Mouse (Mus musculus): ENCODE measurements around the gene Kdm5b. TPM values are rescaled to one million over a fixed set of nuclear protein-coding genes. Genes with fewer than 3 reads are reported as not detected.
A peak's percentile ranks its signal among the peaks of the same experiment; 100 is the strongest.

Gene Kdm5b
- total RNA-seq, 1 experiment from 2014 or later, result 22.2 TPM

DNA sequence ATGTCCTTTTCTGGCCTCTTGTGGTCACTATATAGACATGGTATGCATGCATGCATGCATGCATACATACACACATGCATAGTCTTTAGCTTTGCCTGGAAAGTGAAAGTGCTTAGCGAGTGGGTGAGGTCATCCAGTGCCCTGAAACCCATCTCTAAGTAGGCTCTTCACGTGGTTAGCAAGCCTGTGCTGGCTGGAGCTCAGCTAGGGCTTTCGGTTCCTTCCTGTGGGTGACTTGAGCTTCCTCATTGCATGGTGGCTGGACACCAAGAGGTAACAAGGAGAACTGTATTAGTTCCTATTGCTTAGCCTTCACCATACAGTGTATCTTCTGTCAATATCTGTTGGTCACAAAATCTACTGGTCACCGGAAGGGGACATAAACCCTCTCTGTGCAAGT is 119.5 kb downstream of the Kdm5b start:
- peak; percentile 96 for ATAC-seq (replicated peaks; ENCODE audit: insufficient number of reproducible peaks, low FRiP score, low TSS enrichment, poor library complexity, severe bottlenecking)

DNA sequence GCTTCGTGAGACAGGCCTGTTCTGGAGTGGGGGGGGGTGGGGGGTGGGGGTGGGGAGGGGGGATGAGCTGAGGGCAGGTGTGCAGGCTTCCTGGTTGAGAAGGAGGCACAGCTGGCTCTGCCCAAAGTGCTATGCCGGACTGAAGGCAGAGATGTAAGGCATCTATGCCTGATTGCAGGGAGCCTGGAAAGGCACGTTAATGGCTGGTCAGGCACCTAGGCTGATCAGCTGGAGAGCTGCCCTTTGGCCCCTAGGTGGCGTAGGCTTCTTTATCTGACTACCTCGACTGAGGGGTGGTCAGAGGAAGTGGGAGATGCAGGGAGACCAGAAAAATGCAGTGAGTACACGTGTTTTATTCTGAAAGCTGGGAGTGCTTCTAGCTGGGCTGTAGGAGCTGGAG is 120.6 kb downstream of the Kdm5b start:
- no peak for ATAC-seq (replicated peaks; ENCODE audit: insufficient number of reproducible peaks, low FRiP score, low TSS enrichment, poor library complexity, severe bottlenecking)

DNA sequence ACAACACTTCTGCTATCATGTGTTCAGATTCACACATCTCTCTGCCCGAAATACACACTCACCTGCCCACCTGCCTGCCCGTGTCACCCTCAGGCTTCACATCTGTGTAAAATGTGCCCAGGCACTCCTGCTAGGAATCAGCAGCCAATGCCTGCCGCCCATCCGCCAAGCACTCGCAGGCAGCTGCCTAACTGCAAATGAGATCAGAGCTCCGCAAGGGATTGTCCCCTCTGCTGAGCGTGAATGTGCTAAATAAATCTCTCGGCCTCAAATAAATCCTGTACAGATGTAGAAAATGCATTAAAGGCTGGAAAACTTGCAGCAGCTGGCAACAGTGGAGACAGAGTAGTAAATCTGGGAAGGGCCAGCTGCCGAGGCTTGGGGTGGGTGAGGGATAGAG is 122.5 kb downstream of the Kdm5b start:
- ATAC-seq (replicated peaks; ENCODE audit: insufficient number of reproducible peaks, low FRiP score, low TSS enrichment, poor library complexity, severe bottlenecking), result no peak

Other genes with a start within 250 kb of the Kdm5b start
- gene Ppfia4, start 227.2 kb upstream of the Kdm5b start, total RNA-seq (2017), result 20.4 to 28.3 TPM (median 20.4 TPM) in 3 replicates
- 65.8 to 73.9 TPM (median 67.8 TPM) in 3 replicates for gene Tmem183a, start 198.2 kb upstream of the Kdm5b start, total RNA-seq (2017)
- not detected in 3 replicates for gene 4933406M09Rik, start 174.2 kb upstream of the Kdm5b start, total RNA-seq (2017)
- gene Cyb5r1, start 154.6 kb upstream of the Kdm5b start, total RNA-seq (2017), result 56.4 to 76.4 TPM (median 62.0 TPM) in 3 replicates
- 133 to 190 TPM (median 182 TPM) in 3 replicates for gene Adipor1, start 144.8 kb upstream of the Kdm5b start, total RNA-seq (2017)
- gene Klhl12, start 104.6 kb upstream of the Kdm5b start, total RNA-seq (2017), result 21.9 to 33.3 TPM (median 32.5 TPM) in 3 replicates
- gene Rabif, start 65.5 kb upstream of the Kdm5b start, total RNA-seq (2017), result 20.7 to 26.9 TPM (median 26.7 TPM) in 3 replicates
- gene Mgat4e, start 10.5 kb upstream of the Kdm5b start, total RNA-seq (2017), result not detected in 3 replicates
- gene Syt2, start 86.5 kb downstream of the Kdm5b start, total RNA-seq (2017), result not detected in 3 replicates